Mouse (Mus musculus): Measurements from ENCODE around the gene Taf13.
A peak's percentile ranks its signal among the peaks of the same experiment; 100 is the strongest.

Taf13 gene

GRCm38 (mm10) chr3:108572309-108573010 is 962 bp downstream of the Taf13 start:
- no peak for DNase-seq (ENCODE audit: low spot score in 2 of 2)

- no peak for DNase-seq (ENCODE audit: low spot score in 2 of 2)
These were observed 2.5 kb downstream of the Taf13 start for GRCm38 (mm10) chr3:108574018-108574417.

GRCm38 (mm10) chr3:108584580-108584979 is 13.1 kb downstream of the Taf13 start:
- DNase-seq (ENCODE audit: low spot score in 2 of 2), result no peak

- DNase-seq (ENCODE audit: low spot score in 2 of 2), result no peak
These were observed 16.9 kb downstream of the Taf13 start for GRCm38 (mm10) chr3:108588446-108588845.

DNA sequence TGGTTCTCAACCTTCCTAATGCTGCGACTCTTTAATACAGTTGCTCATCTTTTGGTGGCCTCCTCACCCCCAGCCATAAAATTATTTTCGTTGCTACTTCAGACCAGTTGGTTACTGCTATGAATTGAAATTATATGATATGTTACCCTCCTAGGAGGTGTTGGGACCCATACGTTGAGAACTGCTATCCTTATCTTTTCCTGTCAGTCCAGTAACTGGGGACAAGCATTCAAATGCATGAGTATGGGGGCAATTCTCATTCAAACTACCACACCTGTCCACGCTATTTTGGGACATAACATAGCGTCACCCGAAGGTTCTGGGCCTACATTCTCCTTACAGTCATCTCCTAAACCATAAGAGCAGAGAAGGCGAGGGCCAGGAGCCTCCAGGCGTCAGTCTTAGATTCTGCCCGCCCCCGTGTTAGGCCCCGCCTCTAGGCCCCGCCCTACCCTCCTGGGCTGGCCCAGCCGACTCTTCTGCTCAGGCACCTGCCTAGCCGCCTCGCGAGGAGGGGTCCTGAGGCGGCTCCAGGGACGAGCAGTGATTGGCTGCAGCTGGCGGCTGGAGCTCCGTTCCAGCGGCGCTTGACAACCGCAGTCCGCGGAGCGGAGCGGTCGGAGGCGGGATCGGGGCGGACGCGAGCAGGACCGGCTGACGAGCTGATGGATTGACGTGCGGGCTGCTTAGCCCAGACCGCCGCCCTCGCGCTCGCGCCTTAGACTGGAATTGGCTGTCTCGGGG is 19.5 kb downstream of the Taf13 start, which contains the start of gene Wdr47:
TSS of gene Wdr47 (plus strand) at position 494 of the 744 bp plus-strand sequence.
- DNase-seq (ENCODE audit: low spot score in 2 of 2), result peak; percentile 92 to 95

DNA sequence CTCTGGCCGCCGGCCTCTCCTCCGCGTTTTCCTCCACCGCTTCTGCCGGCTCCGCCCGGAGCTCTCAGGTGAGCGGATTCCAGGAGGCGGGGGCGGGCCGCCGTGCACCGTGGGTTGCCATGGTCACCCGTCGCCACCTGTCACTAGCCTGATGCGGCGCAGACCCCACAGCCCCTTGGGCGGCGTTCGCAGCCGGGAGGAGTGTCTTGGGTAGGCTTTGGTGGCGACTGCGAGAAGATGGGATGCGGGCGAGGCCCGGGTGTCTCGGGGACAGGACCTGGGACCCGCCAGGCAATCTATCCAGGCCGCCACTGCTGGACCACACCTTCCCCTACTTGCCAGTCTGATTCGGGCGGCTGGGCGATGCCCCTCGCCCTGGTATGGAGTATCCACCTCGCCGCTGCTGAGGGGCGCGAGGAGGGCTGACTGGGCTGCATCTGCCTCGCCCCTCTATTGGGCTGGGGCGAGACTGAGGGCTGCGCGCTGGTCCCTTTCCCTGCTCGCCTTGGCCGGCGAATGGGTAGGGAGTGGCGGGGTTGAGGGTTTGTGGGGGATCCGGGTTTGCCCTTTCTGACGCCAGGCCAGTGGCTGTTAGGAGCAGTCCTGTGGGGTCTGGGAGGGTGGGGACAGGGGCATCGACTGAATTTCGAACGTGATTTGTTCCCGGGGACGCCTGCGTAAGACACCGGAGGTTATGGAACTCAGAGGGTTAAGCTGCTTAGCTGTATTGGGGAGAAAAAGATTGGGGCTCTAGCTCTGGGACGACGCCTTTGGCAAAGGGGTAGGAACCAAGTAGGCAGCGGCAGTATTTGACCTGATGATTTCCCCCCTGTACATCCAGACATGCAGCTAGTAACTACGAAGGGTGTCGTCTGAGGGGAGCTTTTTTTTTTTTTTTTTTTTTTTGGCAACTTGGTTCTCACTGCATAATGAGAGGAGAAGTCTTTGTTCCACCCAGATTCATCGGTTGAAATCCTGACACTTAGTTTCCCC is 20.3 kb downstream of the Taf13 start:
- no peak for DNase-seq (ENCODE audit: low spot score in 2 of 2)

GRCm38 (mm10) chr3:108608906-108609305 is 37.4 kb downstream of the Taf13 start:
- DNase-seq (ENCODE audit: low spot score in 2 of 2), result no peak

Measured in left cerebral cortex, adult 9 months (tissue).